Mouse (Mus musculus): ENCODE results near the gene Klhl35.

DNA sequence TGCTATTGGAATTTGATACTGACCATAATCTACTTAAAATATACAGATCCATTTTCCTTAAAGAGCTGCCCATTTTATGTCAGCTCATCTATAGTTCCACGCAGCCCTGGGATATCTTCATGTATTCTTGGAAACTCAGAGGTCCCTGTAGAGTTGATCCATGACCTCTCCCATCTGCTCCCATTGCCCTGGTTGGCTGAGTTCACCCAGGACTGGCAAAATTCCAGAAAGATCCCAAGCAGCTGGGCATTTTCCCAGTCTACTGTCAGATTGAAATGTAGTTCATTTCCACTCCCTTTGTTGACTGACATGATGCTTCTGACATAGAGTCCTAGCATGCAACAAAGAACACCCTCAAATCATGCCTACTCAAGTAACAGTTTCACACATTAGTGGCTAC, 33.3 kb downstream of the Klhl35 start:
- TF ChIP-seq CTCF (conservative IDR thresholded peaks at IDR 0.05; ENCODE audit: insufficient read depth, insufficient read length, low read depth, low read length) (no peak), POLR2A (IDR thresholded peaks at IDR 0.05; ENCODE audit: low read depth, low read length) (no peak)
